Mouse (Mus musculus): Measurements from ENCODE around the gene Plekha1. TPM values are rescaled to one million over a fixed set of nuclear protein-coding genes. Genes with fewer than 3 reads are reported as not detected.

Plekha1 gene
- polyA plus RNA-seq, 2 experiments from 2014 or later: 18.9 to 21.7 TPM

- ATAC-seq: no peak
Observed at GRCm38 (mm10) chr7:130860721-130861142, 4.8 kb upstream of the Plekha1 start.

DNA sequence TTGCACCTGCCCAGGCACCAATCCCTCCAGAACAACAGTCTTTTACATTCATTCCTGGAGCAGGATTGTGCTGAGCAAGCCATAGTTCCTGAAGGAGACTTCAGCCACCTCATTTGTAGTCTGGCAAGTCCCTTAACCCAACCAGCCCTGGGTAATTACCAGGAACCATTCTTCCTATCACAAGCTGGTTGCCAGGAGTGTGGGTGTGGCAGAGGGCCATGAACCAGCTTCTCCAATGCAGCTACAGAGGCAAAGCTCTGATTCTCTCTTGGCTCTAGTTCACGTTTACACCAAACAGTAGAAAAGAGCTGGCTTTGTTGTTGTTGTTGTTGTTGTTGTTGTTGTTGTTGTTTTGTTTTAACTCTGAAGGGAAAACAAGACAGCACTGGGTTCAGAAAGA lies 3.1 kb upstream of the Plekha1 start:
- ATAC-seq: no peak

GRCm38 (mm10) chr7:130864711-130865110 lies 845 bp upstream of the Plekha1 start:
- ATAC-seq: no peak

DNA sequence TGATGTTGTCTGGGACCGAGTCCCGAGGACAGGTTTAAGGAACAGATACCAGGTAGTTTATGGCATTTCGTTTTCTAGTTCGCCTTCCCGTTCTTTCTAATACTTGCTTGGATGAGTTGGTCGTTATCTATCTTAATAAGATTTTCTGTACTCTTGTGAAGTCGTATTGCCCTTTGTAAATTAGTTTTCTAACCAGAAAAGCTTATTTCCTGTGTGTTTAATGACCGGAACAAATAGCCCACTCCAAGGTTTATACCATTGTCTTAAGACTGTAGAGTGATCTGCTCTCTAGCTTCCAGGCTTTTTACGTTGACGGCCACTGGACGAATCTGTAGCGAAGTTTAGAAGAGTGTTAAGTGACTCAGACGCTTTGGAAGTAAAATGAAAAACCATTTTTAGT lies 1.1 kb downstream of the Plekha1 start:
- no peak for ATAC-seq

- ATAC-seq: no peak
Observed at GRCm38 (mm10) chr7:130867256-130867655, 1.7 kb downstream of the Plekha1 start.

GRCm38 (mm10) chr7:130884161-130884560 lies 18.6 kb downstream of the Plekha1 start:
- no peak for ATAC-seq

DNA sequence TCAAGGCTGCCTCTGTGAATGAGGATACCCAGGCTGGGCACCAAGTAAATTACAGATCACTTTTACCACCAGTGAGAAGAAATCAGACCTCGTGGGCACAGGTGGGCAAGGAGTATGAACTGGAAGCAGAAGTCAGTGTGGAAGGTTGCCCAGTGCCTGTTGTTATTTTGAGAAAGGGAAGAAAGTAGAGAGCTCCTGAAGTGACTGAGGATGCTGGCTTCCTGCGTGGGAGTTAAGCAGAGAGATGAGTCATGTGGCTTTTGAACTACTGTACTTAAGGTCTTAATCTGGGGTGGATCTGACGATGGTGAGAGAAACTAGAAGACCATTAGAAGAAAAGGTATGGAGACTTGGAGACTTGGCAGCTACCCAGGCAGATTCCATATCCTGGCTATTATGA lies 20.7 kb downstream of the Plekha1 start:
- peak; percentile 80 for ATAC-seq

DNA sequence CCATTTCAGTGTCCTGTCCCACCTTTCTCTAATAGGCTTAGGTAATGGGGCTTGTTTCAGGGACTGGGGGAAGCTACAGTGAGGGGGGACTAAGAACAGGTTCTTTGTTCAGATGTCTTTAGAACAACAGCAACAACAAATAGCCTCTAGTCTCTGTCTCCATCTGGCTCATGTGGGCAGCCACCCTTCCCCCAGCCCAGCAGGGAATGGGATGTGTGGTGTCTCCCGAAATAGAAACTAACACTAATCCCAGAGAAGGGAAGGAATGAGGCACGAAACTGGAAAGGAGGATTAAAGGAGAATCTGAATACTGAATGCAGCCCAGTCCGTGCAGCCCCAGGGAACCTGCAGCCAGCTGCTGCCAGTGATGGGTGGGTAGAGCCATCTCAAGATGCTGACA lies 22.4 kb downstream of the Plekha1 start:
- ATAC-seq: no peak

GRCm38 (mm10) chr7:130890871-130891270 lies 25.3 kb downstream of the Plekha1 start:
- ATAC-seq: no peak

DNA sequence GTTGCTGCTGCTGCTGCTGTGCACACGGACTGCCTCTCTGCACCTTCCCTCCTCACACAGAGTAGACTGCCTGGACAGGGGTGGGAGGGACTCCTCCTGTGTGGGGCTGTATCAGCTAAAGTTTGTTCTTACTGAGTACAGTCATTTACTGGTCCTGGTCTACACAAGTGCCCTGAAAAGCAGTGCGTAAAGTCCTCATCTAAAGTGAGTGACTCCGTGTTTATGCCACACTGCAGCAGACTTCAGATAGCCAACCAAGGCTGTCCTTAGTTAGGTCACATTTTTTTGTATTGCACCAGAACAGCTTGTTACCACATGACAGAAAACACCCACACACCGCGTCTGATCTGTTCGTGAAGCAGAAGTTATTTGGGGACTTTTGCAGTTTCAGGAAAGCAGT lies 27.4 kb downstream of the Plekha1 start:
- peak; percentile 93 for ATAC-seq

GRCm38 (mm10) chr7:130894931-130895617 lies 29.5 kb downstream of the Plekha1 start:
- no peak for ATAC-seq

DNA sequence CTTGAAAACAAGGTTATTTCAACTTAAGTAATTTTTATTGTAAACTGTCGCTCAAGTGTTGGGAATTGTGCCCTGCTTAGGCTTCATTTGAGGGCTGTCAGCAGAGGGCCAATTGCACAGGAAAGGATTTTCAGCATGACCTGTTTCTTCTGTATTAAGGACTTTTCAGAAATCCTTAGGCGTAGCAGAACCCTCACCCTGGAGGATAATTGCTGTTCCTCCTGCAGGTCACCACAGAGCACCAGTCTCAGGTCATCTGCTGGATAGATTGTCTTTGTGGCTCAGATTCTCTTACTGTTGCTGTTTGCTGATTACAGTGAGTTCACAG lies 30.0 kb downstream of the Plekha1 start:
- no peak for ATAC-seq

DNA sequence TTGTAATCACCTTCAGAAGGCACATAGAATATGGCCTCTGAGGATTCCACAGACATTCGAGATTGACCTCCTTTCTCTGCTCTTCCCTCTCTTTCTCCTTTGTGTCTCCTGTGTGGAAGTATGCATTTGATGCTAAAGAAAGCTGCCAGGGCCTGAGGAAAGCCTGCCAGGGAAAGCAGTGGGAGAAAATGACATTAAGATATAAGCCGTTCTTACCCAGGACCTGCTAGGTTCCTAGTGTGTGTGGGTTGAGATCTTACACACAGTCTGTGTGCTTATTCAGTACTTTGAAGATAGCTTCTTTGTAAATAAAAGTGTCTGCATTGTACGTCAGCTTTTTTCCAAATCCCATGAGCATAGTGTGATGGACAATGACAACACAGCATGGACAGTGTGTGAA lies 30.5 kb downstream of the Plekha1 start:
- ATAC-seq: no peak

- no peak for ATAC-seq
Observed at GRCm38 (mm10) chr7:130897201-130897600, 31.6 kb downstream of the Plekha1 start.

GRCm38 (mm10) chr7:130898373-130898772 lies 32.8 kb downstream of the Plekha1 start:
- ATAC-seq: no peak

DNA sequence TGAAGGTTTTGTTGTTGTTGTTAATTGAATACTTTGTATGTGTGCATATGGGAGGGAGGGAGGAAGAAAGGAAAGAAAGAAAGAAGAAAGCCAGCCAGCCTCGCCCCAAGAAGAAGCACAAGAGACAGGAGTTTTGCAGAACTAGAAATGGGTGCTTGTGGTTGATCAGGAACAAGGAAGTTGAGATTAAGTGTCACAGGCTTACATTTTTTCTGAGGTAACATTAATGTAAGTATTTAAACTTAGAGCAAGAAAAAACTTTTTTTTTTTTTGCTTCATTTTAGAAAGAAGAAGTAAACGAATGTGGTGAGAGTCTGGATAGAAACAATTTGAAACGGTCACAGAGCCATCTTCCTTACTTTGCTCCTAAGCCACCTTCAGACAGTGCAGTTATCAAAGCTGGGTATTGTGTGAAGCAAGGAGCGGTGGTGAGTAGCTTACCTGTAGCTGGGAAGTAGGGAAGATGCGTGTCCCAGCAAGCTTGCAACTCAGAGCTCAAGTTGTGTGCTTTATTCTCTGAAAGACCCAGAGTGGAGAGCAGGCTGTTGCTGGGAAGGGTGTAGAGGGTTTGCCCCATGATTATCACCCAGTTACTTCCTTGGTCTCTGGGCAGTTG lies 34.8 kb downstream of the Plekha1 start:
- no peak for ATAC-seq

- no peak for ATAC-seq
Observed at GRCm38 (mm10) chr7:130902929-130903328, 37.4 kb downstream of the Plekha1 start.

- ATAC-seq: peak; percentile 72
Observed at GRCm38 (mm10) chr7:130903505-130904074, 38.0 kb downstream of the Plekha1 start.

- no peak for ATAC-seq
Observed at GRCm38 (mm10) chr7:130904571-130905365, 39.2 kb downstream of the Plekha1 start.

- no peak for ATAC-seq
Observed at GRCm38 (mm10) chr7:130910841-130911240, 45.3 kb downstream of the Plekha1 start.

- no peak for ATAC-seq
Observed at GRCm38 (mm10) chr7:130914693-130915363, 49.3 kb downstream of the Plekha1 start.

DNA sequence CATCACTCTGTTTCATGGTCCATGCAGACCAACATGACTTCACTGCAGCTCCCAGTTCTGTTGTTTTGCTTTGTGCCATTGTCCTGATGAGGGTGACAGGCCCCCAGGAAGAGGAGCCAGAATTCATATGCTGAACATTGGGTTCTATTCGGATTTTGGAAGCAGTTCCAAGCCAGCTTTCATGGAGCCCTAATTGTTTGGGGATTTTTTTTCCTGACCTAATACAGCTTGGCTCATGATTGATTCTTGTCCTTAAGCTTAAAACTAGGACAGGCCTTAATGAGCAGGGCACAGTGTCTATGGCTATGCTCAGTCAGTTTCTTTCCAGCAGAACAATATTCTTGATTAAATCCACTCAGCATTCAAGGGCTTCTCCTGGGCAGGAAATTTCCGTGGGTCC lies 52.7 kb downstream of the Plekha1 start:
- ATAC-seq: no peak

Data from activated CD4-positive, CD25-positive, alpha-beta regulatory T cell, adult 4 months (primary cell).